Mouse (Mus musculus): ENCODE data around the gene Nkrf. TPM values are rescaled to one million over a fixed set of nuclear protein-coding genes. Genes with fewer than 3 reads are reported as not detected.

Nkrf gene
- polyA plus RNA-seq (2015; fragmentation: Nextera tagmentation; extraction: Ambion mirVana), result 1.2 and 1.3 TPM in 2 replicates

DNA sequence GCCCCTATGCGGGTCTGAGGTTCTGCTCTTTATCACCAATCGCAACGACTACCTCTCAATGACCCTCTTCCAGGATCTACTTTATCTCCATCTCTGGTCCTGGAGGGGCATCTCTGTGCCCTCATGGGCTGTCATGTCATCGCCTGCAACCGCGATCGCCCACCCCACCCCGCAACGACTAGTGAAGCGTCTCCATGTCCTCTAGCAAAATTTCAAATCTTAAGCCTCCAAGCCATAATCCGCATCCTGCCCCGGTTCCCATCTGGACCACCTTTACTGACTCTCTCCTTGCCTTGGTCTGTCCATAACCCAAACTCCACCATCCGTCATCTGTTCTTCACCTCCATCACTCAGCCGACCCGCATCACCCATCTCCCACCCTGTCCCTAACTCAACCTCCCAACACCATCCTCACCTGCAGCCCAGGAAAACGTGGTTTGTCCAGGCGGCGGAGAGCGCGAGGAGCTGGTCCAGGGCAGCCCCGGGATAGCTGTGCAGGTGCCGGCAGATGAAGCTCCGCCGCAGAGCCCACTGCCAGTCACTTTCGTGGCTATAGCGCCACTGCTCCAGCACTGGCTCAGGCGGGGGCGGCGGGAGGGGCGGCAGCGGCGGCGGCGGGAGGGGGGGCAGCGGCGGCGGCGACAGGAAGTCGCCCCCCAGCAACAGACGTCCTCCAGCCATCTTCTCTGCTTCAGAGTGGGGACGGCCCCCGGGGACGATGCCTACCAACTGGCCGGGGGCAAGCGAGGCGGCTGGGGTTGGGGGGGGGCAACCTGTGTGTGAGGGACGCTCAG, at the start of gene Nkrf:
Gene Nkrf (minus strand): TSS at position 579 of the 794 bp plus-strand sequence.
- Histone ChIP-seq H3K4me2 (ENCODE audit: low read depth, low read length) (peak within 1 kb of the TSS; percentile 68), H3K36me3 (ENCODE audit: control insufficient read depth, insufficient read depth, low read length) (no peaks in the 10 kb centered on the region), H3K27ac (ENCODE audit: low read length) (no peak within 1 kb of the TSS; the same call in 1 of the 2 replicates), H3K9ac (ENCODE audit: low read length) (peak within 1 kb of the TSS; percentile 75), H3K27me3 (ENCODE audit: control insufficient read depth, insufficient read depth, low read length) (no peaks in the 10 kb centered on the region), H3K4me3 (replicated peaks; ENCODE audit: low read length) (peak within 1 kb of the TSS; percentile 60), H3K4me1 (ENCODE audit: control insufficient read depth, insufficient read depth, low read length) (no peaks in the 10 kb centered on the region), H3K9me3 (replicated peaks; ENCODE audit: control insufficient read depth, low read length) (no peaks in the 10 kb centered on the region)
- ATAC-seq (ENCODE audit: insufficient read depth, low FRiP score), result peak; percentile 78; the same call in 1 of the 2 replicates
- WGBS, result 17% methylated on average over 30 of the region's 47 CpGs

DNA sequence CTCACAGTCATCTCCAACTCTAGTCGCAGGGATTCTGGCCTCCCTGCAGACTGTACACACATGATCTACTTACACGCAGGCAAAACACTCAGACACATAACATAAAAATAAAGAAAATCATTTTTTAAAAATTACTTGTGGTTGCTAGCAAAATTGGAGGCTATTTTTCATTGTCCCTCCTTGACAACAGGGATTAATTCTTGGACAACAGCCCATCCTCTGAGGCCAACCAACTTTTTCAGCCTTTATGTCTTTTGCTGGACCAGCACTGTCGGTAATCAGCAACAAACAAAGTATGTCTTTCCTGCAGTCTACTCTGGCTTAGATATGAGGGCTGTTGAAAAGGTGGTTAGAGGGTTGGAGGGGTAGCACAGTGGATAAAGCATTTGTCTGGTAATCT, 38.4 kb upstream of the Nkrf start:
- H3K4me2 ChIP-seq (ENCODE audit: low read depth, low read length), result no peak overlapping the region
- H3K27ac ChIP-seq (ENCODE audit: low read length), result no peak overlapping the region
- H3K9ac ChIP-seq (ENCODE audit: low read length), result no peak overlapping the region
- no peak overlapping the region for H3K4me3 ChIP-seq (replicated peaks; ENCODE audit: low read length)
- H3K36me3 ChIP-seq (ENCODE audit: control insufficient read depth, insufficient read depth, low read length), result 0 out of 2 replicates have a peak, but pooled peaks cover 4% of the 10 kb centered on the region
- no peaks in the 10 kb centered on the region for H3K9me3 ChIP-seq (replicated peaks; ENCODE audit: control insufficient read depth, low read length)
- no peak for ATAC-seq (ENCODE audit: insufficient read depth, low FRiP score)
- no peaks in the 10 kb centered on the region for H3K4me1 ChIP-seq (ENCODE audit: control insufficient read depth, insufficient read depth, low read length)
- 73% methylated on average over 3 of the region's 3 CpGs for WGBS
- H3K27me3 ChIP-seq (ENCODE audit: control insufficient read depth, insufficient read depth, low read length), result no peaks in the 10 kb centered on the region

DNA sequence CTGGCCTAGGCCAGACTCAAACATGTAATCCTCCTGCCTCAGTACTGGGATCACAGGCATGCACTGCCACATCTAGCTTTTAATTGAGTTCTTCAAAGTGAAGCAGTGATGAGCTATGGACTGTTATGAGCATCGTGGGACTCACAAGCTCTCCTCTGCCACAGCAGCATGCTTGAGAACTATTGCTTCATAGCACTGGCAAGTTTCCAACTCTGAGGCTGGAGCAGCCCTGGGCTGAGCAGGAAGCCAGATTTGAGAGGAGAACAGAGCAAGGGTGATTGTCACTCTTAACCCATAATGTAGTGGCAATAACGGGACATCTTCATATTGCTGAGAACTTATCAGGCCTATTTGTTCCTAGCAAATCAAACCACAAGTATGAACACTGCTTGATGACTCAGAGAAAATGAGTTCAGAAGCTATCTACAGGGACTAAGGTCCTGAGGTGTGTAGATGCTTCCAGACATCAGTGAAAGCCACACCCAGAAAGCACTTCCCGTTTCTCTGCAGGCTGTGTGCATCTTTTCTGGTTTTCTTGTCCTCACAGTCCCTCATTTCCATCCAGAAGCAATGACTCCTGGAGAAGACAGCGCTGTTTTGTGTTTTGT, 37.2 kb upstream of the Nkrf start:
- peak; percentile 66; the same call in 1 of the 2 replicates for ATAC-seq (ENCODE audit: insufficient read depth, low FRiP score)
- 0 out of 2 replicates have a peak, but pooled peaks cover 4% of the 10 kb centered on the region for H3K36me3 ChIP-seq (ENCODE audit: control insufficient read depth, insufficient read depth, low read length)
- no peak overlapping the region for H3K9ac ChIP-seq (ENCODE audit: low read length)
- 62% methylated on average over 4 of the region's 4 CpGs for WGBS
- no peaks in the 10 kb centered on the region for H3K4me1 ChIP-seq (ENCODE audit: control insufficient read depth, insufficient read depth, low read length)
- no peaks in the 10 kb centered on the region for H3K27me3 ChIP-seq (ENCODE audit: control insufficient read depth, insufficient read depth, low read length)
- H3K27ac ChIP-seq (ENCODE audit: low read length), result no peak overlapping the region
- no peak overlapping the region for H3K4me2 ChIP-seq (ENCODE audit: low read depth, low read length)
- no peak overlapping the region for H3K4me3 ChIP-seq (replicated peaks; ENCODE audit: low read length)
- no peaks in the 10 kb centered on the region for H3K9me3 ChIP-seq (replicated peaks; ENCODE audit: control insufficient read depth, low read length)

DNA sequence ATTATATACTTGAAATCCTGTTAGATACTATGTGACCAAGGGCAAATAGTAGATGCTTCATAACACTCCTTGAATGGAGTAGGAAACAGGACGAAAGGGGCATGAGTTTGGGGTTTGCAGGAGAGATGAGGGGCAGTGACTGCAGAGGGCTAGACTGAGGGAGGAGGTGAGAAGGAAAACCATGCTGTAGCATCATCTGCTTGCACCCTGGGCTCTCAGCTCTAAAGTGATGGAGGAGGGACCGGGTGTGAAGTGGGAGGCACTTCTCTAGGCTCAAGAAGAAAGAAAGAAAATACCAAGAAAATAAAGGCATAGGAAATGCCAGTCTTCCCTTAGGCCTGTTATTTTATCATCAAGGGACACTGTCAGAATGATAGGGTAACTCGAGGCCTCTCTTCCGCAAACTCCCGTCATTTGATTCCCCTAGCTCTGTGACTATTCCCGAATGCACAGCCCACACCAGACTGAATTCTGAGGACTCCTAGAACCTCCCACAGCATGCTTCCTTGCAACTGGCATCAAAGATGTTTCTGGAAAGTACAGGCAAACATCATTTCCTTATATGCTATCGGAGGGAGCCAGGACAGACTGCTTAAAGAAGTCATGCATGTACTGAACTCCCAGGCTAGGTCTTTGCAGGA, 32.7 kb upstream of the Nkrf start:
- Histone ChIP-seq H3K36me3 (ENCODE audit: control insufficient read depth, insufficient read depth, low read length) (no peaks in the 10 kb centered on the region), H3K4me2 (ENCODE audit: low read depth, low read length) (no peak overlapping the region), H3K27me3 (ENCODE audit: control insufficient read depth, insufficient read depth, low read length) (no peaks in the 10 kb centered on the region), H3K4me1 (ENCODE audit: control insufficient read depth, insufficient read depth, low read length) (no peaks in the 10 kb centered on the region), H3K27ac (ENCODE audit: low read length) (no peak overlapping the region), H3K4me3 (replicated peaks; ENCODE audit: low read length) (no peak overlapping the region), H3K9ac (ENCODE audit: low read length) (no peak overlapping the region), H3K9me3 (replicated peaks; ENCODE audit: control insufficient read depth, low read length) (no peaks in the 10 kb centered on the region)
- WGBS, result 64% methylated on average over 7 of the region's 7 CpGs
- ATAC-seq (ENCODE audit: insufficient read depth, low FRiP score), result no peak

DNA sequence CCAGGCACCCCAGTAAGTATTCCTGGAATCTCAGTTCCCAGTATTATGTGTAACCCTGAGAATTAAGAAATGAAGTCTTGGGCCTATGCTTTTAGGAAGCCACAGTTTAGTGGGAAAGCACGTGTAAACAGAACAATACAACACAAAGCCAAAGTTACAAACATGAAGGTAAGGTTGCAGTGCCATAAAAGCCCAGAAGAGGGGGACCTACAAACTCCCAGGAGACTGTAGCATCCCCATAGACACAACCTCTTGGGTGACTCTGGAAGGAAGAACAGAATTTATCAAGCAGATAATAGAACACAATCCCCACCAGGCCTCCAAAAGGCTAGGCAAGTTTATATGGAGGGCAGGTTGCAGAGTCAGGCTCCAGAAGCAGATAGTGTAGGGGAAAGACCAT, 27.9 kb upstream of the Nkrf start:
- Histone ChIP-seq H3K4me2 (ENCODE audit: low read depth, low read length) (no peak overlapping the region), H3K27ac (ENCODE audit: low read length) (no peak overlapping the region), H3K4me3 (replicated peaks; ENCODE audit: low read length) (no peak overlapping the region), H3K9me3 (replicated peaks; ENCODE audit: control insufficient read depth, low read length) (no peaks in the 10 kb centered on the region), H3K4me1 (ENCODE audit: control insufficient read depth, insufficient read depth, low read length) (no peaks in the 10 kb centered on the region), H3K36me3 (ENCODE audit: control insufficient read depth, insufficient read depth, low read length) (no peaks in the 10 kb centered on the region), H3K9ac (ENCODE audit: low read length) (no peak overlapping the region), H3K27me3 (ENCODE audit: control insufficient read depth, insufficient read depth, low read length) (no peaks in the 10 kb centered on the region)
- no peak for ATAC-seq (ENCODE audit: insufficient read depth, low FRiP score)
- WGBS, result 43% methylated on average over 1 of the region's 1 CpGs

DNA sequence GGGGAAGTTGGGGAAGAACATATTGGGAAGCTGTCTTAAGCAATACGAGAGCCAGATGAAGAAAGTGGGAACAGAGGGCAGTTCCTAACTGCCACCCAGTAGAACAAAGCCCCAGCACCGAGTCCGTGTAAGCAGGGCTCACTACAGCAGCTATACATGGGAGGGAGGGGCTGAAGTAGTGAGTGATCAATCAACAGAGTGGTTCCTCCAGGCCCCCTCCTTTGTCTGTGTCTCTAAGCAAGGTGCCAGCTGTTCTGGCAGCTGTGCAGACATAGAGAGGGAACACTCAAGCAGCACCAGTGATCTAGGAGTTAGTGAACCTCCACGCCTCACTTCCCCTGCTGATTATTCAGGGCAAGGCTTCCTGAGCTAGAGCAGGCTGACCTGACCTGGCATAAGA, 27.0 kb upstream of the Nkrf start:
- Histone ChIP-seq H3K4me2 (ENCODE audit: low read depth, low read length) (no peak overlapping the region), H3K9me3 (replicated peaks; ENCODE audit: control insufficient read depth, low read length) (no peaks in the 10 kb centered on the region), H3K36me3 (ENCODE audit: control insufficient read depth, insufficient read depth, low read length) (no peaks in the 10 kb centered on the region), H3K9ac (ENCODE audit: low read length) (no peak overlapping the region), H3K4me1 (ENCODE audit: control insufficient read depth, insufficient read depth, low read length) (no peaks in the 10 kb centered on the region), H3K27me3 (ENCODE audit: control insufficient read depth, insufficient read depth, low read length) (no peaks in the 10 kb centered on the region), H3K27ac (ENCODE audit: low read length) (no peak overlapping the region), H3K4me3 (replicated peaks; ENCODE audit: low read length) (no peak overlapping the region)
- no peak for ATAC-seq (ENCODE audit: insufficient read depth, low FRiP score)
- WGBS, result 68% methylated on average over 4 of the region's 4 CpGs

DNA sequence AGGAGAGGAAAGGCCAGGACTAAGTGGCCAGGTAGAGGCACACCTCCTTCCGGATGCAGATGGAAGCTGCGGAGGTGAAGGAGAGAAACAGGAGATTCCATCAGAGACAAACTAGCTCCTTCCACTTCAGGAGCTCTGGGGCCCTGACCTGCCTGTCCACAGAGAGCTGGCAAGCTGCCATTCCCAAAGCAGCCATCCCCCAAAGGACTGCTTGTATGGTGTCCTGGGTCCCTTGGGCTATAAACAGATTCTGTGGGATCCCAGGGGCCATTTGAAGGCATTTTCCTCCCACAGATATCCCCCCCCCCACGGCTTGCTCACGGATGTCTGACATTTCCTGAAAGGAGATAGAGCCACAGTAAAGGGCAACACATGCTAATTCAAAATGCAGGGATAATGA, 26.1 kb upstream of the Nkrf start:
- Histone ChIP-seq H3K4me2 (ENCODE audit: low read depth, low read length) (no peak overlapping the region), H3K4me1 (ENCODE audit: control insufficient read depth, insufficient read depth, low read length) (no peaks in the 10 kb centered on the region), H3K4me3 (replicated peaks; ENCODE audit: low read length) (no peak overlapping the region), H3K9me3 (replicated peaks; ENCODE audit: control insufficient read depth, low read length) (no peaks in the 10 kb centered on the region), H3K9ac (ENCODE audit: low read length) (no peak overlapping the region), H3K36me3 (ENCODE audit: control insufficient read depth, insufficient read depth, low read length) (no peaks in the 10 kb centered on the region), H3K27ac (ENCODE audit: low read length) (no peak overlapping the region), H3K27me3 (ENCODE audit: control insufficient read depth, insufficient read depth, low read length) (no peaks in the 10 kb centered on the region)
- 72% methylated on average over 4 of the region's 4 CpGs for WGBS
- no peak for ATAC-seq (ENCODE audit: insufficient read depth, low FRiP score)

DNA sequence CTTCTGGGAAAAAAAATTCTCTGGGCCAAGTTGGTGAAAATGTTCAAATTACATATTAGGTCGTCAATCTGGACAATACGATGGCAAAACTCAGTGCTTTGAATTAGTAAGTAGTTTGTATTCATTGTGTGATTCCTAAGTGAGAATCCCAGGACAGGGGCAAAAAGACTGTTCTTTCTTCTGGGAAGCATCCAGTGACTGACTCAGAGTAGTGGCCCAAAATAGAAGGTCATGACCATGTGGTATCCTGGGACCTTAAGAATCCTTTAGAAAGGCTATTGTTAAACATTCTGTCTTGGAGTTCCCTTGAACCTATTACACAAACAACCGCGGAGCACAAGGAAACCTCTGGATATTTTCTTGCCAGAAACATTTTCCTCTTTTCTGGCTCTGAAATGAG, 18.6 kb upstream of the Nkrf start:
- 85% methylated on average over 4 of the region's 4 CpGs for WGBS
- H3K27ac ChIP-seq (ENCODE audit: low read length), result no peak overlapping the region

DNA sequence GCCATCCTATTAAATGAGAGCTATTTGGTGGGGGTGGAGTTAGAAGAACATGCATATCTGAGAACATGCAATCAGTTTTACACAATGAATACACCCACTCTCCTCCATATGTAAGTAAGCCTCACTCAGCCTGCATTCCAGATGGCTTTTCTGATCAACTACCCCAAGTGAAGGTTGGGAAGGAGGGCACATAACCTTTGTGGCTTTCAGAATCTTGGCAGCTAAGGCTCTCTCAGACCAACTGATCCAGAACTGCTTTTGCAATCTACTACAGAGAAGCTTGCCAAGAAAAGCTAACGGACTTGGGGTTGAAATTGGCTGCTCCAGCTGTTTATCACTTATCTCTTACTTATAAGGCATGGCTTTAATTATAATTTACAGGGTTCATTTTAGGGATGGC, 15.1 kb upstream of the Nkrf start:
- ATAC-seq (ENCODE audit: insufficient read depth, low FRiP score), result no peak
- H3K4me2 ChIP-seq (ENCODE audit: low read depth, low read length), result no peak overlapping the region
- no peak overlapping the region for H3K4me3 ChIP-seq (replicated peaks; ENCODE audit: low read length)
- no peaks in the 10 kb centered on the region for H3K9me3 ChIP-seq (replicated peaks; ENCODE audit: control insufficient read depth, low read length)
- H3K9ac ChIP-seq (ENCODE audit: low read length), result no peak overlapping the region
- no peaks in the 10 kb centered on the region for H3K27me3 ChIP-seq (ENCODE audit: control insufficient read depth, insufficient read depth, low read length)
- no peaks in the 10 kb centered on the region for H3K36me3 ChIP-seq (ENCODE audit: control insufficient read depth, insufficient read depth, low read length)
- WGBS, result 71% methylated on average over 1 of the region's 1 CpGs
- H3K4me1 ChIP-seq (ENCODE audit: control insufficient read depth, insufficient read depth, low read length), result no peaks in the 10 kb centered on the region
- H3K27ac ChIP-seq (ENCODE audit: low read length), result no peak overlapping the region

More for the DNA sequence above, 18.6 kb upstream of the Nkrf start:
- ATAC-seq (ENCODE audit: insufficient read depth, low FRiP score), result no peak
- no peak overlapping the region for H3K9ac ChIP-seq (ENCODE audit: low read length)
- H3K36me3 ChIP-seq (ENCODE audit: control insufficient read depth, insufficient read depth, low read length), result no peaks in the 10 kb centered on the region
- H3K4me1 ChIP-seq (ENCODE audit: control insufficient read depth, insufficient read depth, low read length), result no peaks in the 10 kb centered on the region
- H3K4me3 ChIP-seq (replicated peaks; ENCODE audit: low read length), result no peak overlapping the region
- no peak overlapping the region for H3K4me2 ChIP-seq (ENCODE audit: low read depth, low read length)
- no peaks in the 10 kb centered on the region for H3K27me3 ChIP-seq (ENCODE audit: control insufficient read depth, insufficient read depth, low read length)
- H3K9me3 ChIP-seq (replicated peaks; ENCODE audit: control insufficient read depth, low read length), result no peaks in the 10 kb centered on the region

Measured in stomach, embryonic 16.5 days (tissue).